Mouse (Mus musculus) thymus, postnatal 14 days (tissue): ENCODE data around the gene Nfatc2ip.

ENCODE experiments used
- DNase-seq: peaks from one replicate; pipeline ENCODE4 v3.0.0; 2021

Nfatc2ip gene

GRCm38 (mm10) chr7:126396298-126397119, at the start of gene Nfatc2ip:
TSS of gene Nfatc2ip (minus strand) at chr7:126396737.
- peak; percentile 95 for DNase-seq

GRCm38 (mm10) chr7:126446217-126446616, 49.7 kb upstream of the Nfatc2ip start:
- DNase-seq = no peak

GRCm38 (mm10) chr7:126445104-126445815, 48.7 kb upstream of the Nfatc2ip start:
- DNase-seq = no peak

- no peak for DNase-seq
Measured at GRCm38 (mm10) chr7:126444536-126444935, 48.0 kb upstream of the Nfatc2ip start.

GRCm38 (mm10) chr7:126443997-126444396, 47.5 kb upstream of the Nfatc2ip start:
- DNase-seq = no peak

GRCm38 (mm10) chr7:126440134-126440533, 43.6 kb upstream of the Nfatc2ip start:
- no peak for DNase-seq

GRCm38 (mm10) chr7:126436851-126437250, 40.3 kb upstream of the Nfatc2ip start:
- DNase-seq = peak; percentile 67

- DNase-seq = no peak
Measured at GRCm38 (mm10) chr7:126435801-126436200, 39.3 kb upstream of the Nfatc2ip start.

GRCm38 (mm10) chr7:126434726-126435125, 38.2 kb upstream of the Nfatc2ip start:
- DNase-seq = no peak

- no peak for DNase-seq
Measured at GRCm38 (mm10) chr7:126430167-126430566, 33.6 kb upstream of the Nfatc2ip start.

- DNase-seq = no peak
Measured at GRCm38 (mm10) chr7:126429503-126429898, 33.0 kb upstream of the Nfatc2ip start.

GRCm38 (mm10) chr7:126428631-126429502, 32.3 kb upstream of the Nfatc2ip start, which contains the start of gene Rabep2:
TSS of gene Rabep2 (plus strand) at chr7:126428759.
- peak; percentile 94 for DNase-seq

GRCm38 (mm10) chr7:126428154-126428553, 31.6 kb upstream of the Nfatc2ip start:
- no peak for DNase-seq

GRCm38 (mm10) chr7:126427323-126427860, 30.9 kb upstream of the Nfatc2ip start:
- DNase-seq = no peak

GRCm38 (mm10) chr7:126424161-126424560, 27.6 kb upstream of the Nfatc2ip start:
- no peak for DNase-seq

- no peak for DNase-seq
Measured at GRCm38 (mm10) chr7:126421756-126422155, 25.2 kb upstream of the Nfatc2ip start.

GRCm38 (mm10) chr7:126418496-126418895, 22.0 kb upstream of the Nfatc2ip start:
- DNase-seq = no peak

- no peak for DNase-seq
Measured at GRCm38 (mm10) chr7:126417606-126418005, 21.1 kb upstream of the Nfatc2ip start.

- no peak for DNase-seq
Measured at GRCm38 (mm10) chr7:126417045-126417444, 20.5 kb upstream of the Nfatc2ip start.

- peak; percentile 55 for DNase-seq
Measured at GRCm38 (mm10) chr7:126416615-126417014, 20.1 kb upstream of the Nfatc2ip start.

- DNase-seq = no peak
Measured at GRCm38 (mm10) chr7:126414725-126415124, 18.2 kb upstream of the Nfatc2ip start, which contains the start of gene Cd19. TSS of gene Cd19 (minus strand) at chr7:126414889.

GRCm38 (mm10) chr7:126411061-126411460, 14.5 kb upstream of the Nfatc2ip start:
- no peak for DNase-seq

- no peak for DNase-seq
Measured at GRCm38 (mm10) chr7:126408686-126409085, 12.1 kb upstream of the Nfatc2ip start.
